Mouse (Mus musculus) gonadal fat pad, adult 2 months (tissue): ENCODE measurements around the gene Msantd2. TPM values are rescaled to one million over a fixed set of nuclear protein-coding genes. Genes with fewer than 3 reads are reported as not detected.

ENCODE experiments used
- DNase-seq: peaks from one replicate; pipeline ENCODE4 v3.0.0-alpha.2; 2012; ENCODE audit warnings: low read depth
- polyA plus RNA-seq: library from polyadenylated mRNA; depleted of rRNA; stranded (reverse); fragments of >200 nt; gene quantifications from 2 replicates; pipeline ENCODE4 v1.2.3, GENCODE M21; 2012

Gene Msantd2
- polyA plus RNA-seq, 1 experiment = 10.4 TPM

GRCm38 (mm10) chr9:37541851-37542642 lies 52.9 kb downstream of the Msantd2 start:
- no peak for DNase-seq

- no peak for DNase-seq
Measured at GRCm38 (mm10) chr9:37543869-37544440, 54.8 kb downstream of the Msantd2 start.

DNA sequence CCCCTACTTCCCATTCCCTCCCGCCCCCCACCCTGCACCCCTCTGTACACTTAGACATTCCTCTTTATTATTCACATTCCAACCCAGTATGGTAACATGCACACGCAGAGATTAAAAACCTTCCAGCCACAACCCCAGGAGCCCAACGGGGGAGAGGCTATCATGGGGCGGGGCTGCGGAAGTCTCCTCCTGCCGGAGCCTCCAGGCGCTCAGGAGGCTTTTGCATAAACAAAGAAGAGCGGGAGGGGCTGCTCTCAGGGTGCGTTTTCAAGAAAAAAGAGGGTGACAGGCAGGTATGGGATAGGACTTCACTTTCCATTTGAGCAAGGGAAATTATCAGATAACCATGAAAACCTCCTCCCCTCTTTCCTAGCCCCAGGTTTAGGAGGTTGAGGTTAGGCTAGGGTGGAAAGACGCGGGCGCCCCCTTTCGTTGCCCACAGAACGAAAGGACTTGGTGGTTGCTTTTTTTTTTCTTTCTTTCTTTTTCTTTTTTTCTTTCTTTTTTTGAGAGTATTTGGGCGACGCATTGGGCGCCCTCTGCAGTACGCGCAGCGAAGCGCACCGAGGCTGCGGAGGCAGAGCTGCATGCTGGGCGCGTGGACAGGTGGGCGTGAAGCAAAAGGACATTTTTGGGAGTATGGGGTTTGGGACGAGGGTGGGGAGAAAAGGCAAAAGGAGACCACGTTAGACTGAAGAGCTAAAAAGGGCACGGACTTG lies 55.5 kb downstream of the Msantd2 start:
- no peak for DNase-seq

DNA sequence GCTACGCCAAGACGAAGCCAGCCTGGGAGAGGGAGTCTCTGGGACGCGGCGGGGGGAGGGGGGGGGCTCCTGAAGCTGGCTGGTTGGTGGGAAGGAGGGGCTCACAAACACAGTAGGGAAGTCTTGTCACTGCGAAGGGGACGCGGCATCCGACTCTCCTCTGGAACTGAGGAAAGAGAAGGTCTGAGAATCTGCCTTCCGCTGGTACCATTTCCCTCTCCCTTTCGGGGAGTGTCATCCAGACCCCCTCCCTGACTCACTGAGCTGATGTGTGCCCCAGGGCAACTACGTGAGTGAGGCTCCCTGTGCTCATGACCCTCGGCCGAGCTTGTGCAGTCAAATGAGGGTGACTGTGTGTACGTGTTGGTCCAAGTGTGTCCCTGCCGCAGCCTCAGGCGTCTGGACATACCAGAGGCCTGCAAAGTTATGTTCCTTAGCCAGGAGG lies 56.1 kb downstream of the Msantd2 start:
- DNase-seq = no peak

GRCm38 (mm10) chr9:37545847-37546452 lies 56.8 kb downstream of the Msantd2 start:
- DNase-seq = no peak

DNA sequence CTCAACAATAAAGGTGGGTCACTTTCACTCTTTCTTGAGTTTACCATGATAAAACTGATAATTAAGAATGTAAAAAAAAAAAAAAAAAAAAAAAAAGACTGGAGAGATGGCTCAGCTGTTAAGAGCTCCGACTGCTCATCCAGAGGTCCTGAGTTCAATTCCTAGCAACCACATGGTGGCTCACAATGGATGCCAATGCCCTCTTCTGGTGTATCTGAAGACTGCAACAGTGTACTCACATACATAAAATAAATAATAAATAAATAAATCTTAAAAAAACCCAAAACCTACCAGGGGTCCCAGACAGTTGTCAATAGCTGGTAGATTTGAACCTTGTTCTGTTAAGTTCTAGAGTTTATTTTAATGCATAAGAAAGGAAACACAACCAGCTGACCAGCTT lies 57.8 kb downstream of the Msantd2 start:
- no peak for DNase-seq

- DNase-seq = no peak
Measured at GRCm38 (mm10) chr9:37550435-37550834, 61.3 kb downstream of the Msantd2 start.

- no peak for DNase-seq
Measured at GRCm38 (mm10) chr9:37551751-37552531, 62.8 kb downstream of the Msantd2 start.

GRCm38 (mm10) chr9:37552536-37553293 lies 63.6 kb downstream of the Msantd2 start, which contains the start of gene Nrgn:
Gene Nrgn, minus strand, starts transcription at chr9:37552904.
- DNase-seq = no peak

DNA sequence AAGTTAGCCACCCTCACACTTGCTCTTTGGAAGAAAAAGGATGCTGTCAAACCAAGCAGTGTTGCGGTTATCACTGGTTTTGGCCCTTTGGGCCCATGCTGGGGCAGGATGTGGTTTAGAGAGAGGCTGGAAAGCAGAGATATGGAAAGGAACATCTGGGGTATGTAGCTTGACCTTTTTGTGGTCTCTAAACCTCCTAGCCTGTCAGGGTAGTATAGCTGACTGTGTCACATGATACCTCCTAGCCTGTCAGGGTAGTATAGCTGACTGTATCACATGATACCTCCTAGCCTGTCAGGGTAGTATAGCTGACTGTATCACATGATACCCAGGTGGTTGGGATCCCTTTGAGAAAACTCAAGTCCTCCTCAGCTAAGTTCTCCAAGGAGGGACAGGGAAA lies 65.2 kb downstream of the Msantd2 start:
- DNase-seq = no peak

DNA sequence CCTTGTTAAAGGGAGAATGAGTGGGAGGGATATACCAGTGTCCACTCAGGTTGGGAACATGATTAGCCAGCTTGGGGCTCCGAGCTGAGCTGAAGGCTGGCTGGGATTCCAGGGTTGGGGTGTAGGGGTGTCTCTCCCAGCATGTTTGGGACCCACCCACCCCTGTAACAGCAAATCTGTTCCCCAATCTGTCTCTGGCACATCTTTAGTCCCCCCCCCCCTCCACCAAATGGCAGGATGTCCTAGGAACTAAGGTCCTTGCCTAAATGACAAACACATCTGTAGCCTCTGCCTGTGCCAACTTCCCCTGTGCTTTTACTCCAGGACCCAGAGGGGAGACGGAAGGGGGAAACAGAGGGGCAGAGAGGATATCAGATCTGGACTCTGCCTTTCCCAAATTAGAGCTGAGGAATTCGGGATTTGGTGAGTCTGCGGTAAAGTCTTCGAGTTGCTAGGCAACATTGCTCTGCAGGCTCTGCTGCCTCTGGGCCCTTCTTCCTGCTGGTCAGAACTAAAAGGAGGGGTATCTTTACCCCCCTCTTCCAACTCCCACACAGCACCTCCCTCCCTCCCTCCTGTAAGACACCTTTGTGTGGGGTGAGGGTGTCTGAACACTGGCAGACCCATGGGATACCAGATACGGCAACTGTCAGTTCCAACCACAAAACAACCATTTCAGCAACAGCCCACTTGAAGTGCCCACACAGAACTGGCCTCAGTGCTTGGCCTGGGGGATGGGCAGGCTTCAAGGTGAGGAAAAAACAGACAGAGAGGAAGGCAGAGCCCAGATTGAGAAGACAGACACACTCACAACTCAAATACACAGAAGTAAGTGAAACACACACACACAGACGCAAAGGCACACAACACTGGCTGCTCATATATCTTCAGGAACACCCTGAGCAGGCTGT lies 66.0 kb downstream of the Msantd2 start, which contains the start of gene Siae:
Siae (plus strand) TSS at position 861 of the 911 bp plus-strand sequence.
- no peak for DNase-seq

DNA sequence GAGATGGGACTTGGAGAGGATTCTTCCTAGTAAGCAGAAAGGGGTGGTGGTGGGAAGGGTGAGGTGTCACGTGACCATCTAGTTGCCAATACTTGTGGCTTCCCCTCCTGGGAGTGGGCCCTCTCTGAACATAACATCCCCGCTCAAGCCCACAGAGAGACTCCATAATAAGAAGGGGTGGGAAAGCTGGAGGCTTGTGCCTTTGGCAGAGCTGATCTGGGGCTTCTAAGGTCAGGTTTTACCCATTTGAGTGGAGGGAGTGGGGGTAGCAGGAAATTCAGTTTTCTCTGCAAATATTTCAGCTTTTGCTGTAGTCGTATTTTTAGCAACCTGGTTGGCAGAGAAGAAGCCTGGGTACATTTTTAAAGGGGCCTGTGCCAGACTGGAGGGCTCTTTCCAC lies 67.2 kb downstream of the Msantd2 start:
- no peak for DNase-seq

DNA sequence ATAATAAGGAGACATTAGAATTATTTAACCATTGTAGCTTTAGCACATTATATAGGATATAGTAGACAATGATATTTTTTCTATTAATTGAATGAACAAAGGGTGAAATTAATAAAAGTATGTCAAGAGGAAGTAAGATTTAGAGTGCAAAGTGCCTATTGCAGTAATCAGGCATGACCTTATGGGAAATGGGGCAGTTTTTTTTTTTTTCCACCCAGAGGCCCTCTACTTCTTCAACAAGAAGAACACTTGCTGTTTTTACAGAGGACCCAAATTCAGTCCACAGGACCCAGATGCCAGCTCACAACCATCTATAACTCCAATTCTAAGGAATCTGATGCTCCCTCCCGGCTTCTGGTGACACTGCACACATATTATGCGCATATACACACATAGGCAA lies 71.5 kb downstream of the Msantd2 start:
- no peak for DNase-seq

GRCm38 (mm10) chr9:37563805-37564204 lies 74.7 kb downstream of the Msantd2 start:
- no peak for DNase-seq

DNA sequence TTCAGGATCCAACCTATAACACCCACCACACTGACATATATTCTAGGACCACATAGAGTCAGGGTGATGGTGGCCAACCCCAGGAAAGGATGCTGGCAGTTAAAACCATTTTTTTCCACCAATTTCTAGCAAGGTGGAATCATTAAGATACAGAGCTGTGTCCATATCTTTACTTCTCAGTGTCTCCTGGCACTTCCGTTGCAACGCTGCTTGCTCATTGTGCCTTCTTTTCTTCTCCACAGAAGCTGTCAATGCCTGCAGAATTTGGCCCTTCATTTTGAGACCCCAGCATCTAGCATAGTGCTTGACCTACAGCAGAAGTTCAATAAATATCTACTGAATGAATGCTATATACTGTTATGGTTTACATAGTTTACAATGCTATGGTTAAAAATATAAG lies 77.9 kb downstream of the Msantd2 start:
- no peak for DNase-seq

DNA sequence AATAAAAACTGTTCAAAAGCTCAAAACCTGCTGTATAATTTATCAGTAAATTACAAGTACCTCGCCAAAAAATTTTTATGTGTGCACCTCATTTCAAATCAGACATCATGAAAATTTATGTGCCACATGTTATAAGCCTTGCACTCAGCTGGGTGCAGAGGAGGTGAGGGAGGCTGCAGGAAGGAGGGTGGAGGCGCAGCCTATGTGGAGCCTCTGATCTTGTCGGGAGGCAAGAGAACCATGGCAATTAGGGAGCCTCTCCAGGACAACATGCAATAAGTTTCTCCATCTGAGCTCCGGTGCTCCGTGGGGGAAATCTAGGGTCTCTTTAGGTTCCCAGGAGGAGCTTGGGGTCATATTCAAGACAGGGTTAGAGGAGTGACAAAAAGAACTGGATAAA lies 78.3 kb downstream of the Msantd2 start:
- DNase-seq = no peak

DNA sequence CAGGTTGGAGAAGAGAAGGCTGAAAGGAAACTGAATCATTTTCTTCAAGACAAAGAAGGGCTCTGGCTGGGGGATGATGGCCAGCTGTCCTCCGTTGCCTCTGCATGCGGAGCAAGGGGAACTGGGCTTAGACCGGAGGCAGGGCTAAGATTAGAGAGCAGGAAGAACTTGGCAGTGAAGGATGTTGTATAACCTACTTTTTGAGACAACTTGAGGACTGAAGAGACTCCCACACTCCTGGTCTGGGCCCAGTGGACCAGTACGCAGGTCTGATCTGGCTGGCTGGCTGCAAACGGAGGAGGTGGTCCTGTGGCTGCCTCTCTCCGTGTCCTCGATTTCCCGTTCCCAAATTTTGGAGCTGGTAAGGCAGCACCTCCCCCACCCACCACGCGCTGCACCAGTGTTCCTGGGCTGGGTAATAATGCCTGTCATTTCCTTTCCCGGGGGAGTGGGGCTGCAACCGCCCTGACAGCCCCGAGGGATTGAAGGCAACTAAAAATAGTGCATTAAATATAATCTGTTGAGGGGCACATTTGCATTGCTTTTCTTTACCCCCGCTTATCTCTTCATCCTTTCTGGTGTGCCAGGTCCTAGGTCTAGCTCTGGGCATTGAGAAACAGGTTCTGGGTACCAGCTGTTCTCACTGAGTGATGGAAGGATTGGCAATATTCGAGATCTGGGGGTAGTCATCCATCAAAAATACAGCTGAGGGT lies 78.9 kb downstream of the Msantd2 start:
- no peak for DNase-seq

DNA sequence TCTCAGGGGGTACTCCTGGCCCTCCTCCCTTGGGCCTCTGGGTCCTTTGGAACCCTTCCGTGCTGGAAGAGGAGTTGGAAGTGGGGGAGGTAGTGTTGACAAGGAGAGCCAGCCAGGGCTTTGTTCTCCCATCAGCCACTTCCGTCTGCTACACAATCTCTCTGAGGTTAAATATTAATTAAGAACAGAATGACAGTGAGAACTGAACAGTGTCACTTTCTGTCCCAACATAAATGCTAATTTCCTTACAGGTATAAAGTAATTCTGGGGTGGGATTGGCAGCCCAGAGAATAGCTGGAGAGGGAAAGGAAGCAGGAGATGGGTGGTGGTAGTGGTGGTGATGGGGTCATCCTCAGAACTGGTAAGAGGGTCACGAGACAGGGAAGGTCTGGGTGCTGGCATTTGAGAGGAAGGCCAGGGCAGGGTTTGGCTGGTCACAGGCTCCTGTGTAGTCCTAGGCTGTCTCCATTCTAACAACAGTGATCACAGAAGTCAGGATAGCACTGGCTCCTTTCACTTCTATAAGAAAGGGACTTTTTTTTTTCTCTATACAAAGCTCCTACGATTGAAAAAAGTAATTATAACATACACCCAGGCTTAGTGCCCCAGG lies 79.6 kb downstream of the Msantd2 start:
- DNase-seq = no peak
